Mouse (Mus musculus) kidney, postnatal 36 days (tissue): ENCODE measurements around the gene Nrip2.
A peak's percentile ranks its signal among the peaks of the same experiment; 100 is the strongest.

ENCODE experiments used
- DNase-seq, 2 experiments: peaks; one replicate each; pipeline ENCODE4 v3.0.0; 2021 to 2022; ENCODE audit warnings: mixed read lengths in 2 of 2

Gene Nrip2

DNA sequence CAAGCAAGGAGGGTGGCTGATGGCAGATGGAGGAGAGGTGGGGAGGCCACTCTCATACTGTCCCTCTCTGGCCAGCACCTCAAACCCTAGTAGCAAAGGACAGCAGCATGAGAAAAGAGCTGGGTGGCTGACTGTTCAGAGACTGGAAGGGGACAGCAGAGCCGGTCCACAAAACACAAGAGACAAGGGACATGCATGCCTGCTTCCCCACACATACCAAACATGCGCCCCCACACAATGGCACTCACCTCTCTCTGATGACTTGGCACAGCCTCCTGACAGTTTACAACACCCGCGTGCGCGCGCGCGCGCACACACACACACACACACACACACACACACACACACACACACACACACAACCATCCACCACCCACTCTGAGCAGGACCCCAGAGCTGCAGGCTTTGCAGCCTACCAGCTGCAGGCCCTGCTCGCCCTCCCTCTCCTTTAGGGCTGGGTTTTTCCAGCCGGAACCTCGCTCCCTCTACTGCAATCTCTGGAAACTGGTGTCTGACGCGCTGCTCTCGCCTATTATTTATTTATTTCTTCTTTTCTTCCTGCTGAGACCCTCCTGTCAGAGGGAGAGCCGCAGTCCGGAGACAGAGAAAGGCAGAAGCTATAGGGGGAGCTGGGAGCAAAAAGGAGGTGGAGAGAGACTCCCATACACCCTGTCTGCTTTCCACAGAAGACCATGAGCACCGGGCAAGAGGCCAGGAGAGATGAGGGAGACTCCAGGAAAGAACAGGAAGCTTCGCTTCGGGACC, 507 bp downstream of the Nrip2 start:
- peak; percentile 37 to 65 for DNase-seq

DNA sequence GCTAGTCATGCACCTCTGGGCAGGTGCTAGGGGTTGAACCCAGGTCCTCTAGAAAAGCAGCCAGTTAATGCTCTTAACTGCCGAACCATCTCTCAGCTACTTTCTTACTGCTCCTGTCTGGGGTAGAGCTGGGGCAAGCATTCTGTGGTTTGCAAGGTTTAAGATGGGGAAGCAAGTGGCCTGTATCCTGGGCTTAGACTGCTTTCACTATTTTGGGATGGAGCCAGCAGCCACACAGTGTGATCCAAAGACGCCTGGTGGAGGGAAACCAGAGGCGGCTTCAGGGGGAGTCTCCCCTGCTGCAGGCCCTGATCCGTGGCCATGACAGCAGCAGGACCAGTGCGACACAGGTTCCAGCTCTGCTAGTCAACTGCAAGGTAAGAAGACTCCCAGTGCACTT, 5.6 kb downstream of the Nrip2 start:
- DNase-seq: no peak

DNA sequence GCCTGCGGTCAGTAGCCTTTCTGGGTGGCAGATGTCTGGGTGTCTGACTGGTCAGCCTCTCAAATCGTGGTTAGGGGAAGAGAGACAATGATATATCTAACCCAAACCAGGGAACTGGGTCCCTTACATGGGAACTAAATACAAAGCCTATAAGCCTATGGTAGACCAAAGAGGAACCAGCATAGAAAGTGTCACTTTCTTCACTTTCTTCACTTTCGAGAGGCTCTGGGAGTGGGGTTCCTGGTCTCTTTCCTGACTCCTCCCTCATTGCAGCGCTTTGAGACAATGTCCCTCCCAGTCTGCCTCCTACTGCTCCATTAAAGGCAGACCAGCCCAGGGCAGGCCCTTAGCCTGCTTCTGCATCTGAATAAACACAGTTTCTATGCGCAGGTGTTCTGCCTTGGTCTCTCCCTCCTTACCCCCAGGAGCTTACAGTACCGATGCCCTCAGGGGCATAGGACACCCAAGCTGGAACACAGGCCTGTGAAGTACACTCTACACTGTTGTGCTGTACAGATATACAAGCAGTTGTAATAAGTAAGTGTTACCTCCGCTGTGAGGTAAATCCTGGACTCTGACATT, 9.5 kb downstream of the Nrip2 start:
- peak; percentile 34 to 35 for DNase-seq

DNA sequence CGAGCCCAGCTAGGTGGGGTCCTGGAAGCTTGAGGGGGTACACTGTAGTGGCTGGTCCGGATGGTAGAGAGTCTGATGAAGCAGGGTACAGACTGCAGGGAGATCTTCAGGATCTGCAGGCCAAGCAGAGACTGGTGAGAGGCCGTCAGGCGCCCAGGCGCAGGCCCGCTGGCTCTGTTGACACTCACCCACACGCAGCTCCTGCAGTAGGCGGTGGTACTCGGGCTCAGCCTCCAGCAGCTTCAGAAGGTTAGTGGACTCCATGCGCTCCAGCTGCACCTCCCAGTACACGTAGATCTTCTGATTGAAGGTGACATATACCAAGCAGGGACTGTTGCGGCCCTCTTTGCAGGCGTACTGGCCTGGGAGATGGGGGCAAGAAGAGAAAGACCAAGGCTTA, 11.2 kb downstream of the Nrip2 start:
- DNase-seq: no peak

DNA sequence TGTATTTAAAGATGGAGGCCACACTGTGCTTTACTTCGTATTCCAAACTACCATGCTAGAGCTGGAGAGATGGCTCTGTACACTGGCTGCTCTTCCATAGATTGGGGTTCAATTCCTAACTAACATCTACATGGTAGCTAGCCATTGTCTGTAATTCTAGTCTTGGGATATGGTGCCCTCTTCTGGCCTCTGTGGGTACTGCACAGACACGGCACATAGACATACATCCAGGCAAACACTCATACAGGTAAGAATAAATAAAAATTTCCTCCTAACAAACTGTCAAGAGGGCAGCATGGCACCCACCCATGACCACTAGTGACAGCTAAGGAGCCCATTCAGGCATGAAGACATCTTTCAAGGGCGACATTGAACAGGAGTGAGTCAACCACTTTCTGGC, 12.0 kb downstream of the Nrip2 start:
- DNase-seq: peak; percentile 63 to 91

DNA sequence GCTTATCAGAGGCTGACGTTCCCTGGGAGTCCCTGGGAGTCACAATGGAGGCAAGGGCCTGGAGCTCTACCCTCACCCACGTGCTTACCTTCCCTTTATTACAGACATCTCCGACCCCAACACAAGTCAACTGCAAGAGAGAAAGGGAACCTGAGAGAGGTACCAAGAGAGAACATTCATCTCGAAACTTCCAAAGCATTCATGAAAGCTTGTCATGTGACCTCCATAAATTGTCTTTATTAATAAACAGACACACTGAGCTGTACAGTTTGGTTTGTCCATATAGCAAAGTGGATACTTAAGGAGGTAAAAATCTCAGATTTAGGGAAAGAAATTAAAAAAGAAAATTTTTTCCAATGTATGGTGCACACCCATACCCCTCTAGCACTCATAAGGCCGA, 17.1 kb downstream of the Nrip2 start:
- DNase-seq: no peak

DNA sequence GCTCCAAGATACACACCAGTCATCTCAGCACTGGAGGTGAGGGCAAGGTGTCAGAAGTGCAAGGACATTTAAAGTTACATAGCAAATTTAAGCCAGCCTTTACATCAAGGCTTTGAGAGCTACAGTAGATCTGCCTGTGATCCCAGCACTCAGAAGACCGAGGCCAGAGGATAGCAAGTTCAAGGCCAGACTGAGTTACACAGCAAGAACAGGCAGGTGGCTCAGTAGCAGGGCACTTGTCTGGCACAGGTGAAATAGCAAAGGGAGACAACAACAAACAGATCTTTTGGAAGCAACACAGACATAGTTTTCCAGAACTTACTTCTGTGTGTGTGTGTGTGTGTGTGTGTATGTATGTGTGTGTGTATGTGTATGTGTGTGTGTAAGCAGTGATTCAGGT, 19.0 kb downstream of the Nrip2 start:
- no peak for DNase-seq

DNA sequence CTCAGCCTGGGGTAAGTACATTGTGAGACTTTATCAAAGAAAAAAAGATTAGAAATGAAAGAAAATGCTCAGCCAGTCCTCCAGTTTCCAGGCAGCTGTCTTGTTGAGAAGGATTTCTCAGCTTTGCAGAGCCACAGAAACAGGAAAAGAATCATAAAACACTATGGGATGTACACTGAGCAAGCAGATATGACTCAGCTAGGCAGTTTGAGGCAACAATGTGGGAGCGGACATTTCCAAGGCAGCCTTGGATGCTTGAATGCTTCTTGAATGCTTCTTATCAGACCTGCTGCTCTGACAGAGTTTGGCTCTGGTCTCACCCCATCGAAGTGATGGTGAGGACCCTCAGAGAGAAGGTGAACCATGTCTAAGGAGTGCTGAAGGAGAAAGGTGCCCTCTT, 21.9 kb downstream of the Nrip2 start:
- DNase-seq: no peak

DNA sequence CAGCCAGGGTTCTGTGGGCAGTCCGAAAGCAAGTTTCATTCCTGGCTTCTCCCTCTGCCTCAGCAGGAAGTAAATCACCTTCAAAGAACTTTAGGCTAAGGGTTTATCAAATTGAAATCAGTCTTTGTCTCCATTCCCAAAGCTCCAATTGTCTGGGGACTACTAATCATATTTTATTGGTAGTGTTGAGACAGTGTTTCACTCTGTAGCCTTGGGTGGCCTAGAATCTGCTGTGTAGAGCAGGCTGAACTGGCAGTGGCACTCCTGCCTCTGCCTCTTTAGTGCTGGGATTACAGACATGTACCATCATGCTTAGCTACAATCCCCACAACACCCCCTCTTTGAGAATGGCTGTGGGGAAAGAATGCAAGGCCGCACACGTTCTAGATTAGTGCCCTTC, 22.4 kb downstream of the Nrip2 start:
- no peak for DNase-seq

DNA sequence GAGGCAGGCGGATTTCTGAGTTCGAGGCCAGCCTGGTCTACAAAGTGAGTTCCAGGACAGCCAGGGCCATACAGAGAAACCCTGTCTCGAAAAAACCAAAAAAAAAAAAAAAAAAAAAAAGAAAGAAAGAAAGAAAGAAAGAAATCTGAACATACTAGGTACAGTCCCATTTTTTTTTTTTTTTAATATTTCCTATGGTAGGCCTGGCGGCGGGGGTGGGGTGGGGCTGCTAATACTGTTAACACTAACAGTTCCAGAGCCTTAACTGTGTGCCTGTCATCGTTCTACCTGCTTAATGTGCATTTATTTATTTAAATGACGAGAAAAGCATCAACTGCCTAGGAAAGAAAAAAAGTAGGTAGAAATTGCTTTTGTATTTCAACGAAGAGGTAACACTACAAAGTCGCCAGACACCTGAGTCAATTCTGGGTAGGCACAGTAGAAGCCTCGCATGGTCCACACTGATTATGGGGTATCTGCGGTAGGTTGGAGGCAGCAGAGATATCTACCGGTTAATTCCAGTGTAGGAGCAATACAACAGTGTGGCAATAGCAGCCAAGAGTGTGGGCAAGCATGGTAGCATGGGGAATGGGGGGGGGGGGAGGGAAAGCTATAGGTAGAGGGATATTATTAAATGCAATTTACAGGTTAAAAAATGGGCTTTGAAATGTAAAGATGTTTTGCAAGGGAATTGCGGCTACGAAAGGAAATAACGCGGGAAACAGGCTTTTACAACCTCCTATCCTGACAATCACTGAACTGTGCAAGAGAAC, 24.6 kb downstream of the Nrip2 start:
- DNase-seq: no peak

DNA sequence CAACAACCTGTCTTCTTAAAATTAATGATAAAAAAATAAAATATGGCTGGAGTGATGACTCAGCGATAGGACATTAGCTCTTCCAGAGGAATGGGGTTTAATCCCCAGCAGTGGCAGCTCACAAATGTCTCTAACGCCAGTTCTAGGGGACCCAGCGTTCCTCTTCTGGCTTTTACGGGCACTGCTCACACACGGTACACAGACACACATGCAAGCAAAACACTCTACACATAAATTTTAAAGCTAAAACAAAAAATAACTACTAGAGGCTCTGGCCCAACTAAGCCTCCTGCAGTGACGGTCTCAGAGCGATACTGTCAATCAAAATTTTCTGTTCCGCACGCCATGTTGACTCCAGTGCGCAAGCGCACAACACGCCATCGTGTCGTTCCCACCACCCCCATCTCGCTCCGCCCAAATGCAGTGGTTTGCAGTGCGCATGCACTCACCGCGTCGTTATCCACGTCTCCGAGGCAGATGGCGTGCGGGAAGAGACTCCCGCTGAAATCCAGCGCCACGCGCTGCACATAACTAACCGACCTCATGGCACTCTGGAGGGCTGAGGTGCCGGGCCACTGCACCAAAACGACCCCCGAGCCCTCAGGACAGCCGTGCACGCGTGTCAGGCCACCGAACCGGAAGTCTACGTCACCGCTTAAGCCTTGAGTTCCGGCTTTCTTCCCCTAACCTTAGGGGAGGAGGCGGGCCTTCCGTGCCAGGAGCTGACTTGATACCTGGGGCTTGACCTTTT, 25.3 kb downstream of the Nrip2 start, which contains the start of gene Itfg2:
Gene Itfg2 (minus strand): TSS at position 663 of the 751 bp plus-strand sequence.
- DNase-seq: peak; percentile 96 to 97

DNA sequence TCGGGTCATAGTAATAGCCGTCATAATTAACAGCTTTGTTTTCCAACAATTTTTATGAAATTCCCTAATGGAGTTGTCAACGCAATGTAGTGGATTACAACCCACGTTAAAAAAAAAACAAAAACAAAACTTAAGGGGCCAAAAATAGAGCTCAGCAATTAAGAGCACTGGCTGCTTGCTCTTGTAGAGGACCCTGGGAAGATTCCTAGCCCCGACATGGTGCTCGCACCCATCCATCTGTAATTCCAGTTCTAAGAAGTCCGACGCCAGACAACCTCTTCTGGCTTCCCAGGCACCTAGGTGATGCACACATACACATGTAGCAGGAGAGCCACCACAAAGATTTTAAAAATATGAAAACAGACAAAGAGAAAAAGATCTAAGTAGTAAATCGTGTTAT, 25.9 kb downstream of the Nrip2 start:
- DNase-seq: no peak

DNA sequence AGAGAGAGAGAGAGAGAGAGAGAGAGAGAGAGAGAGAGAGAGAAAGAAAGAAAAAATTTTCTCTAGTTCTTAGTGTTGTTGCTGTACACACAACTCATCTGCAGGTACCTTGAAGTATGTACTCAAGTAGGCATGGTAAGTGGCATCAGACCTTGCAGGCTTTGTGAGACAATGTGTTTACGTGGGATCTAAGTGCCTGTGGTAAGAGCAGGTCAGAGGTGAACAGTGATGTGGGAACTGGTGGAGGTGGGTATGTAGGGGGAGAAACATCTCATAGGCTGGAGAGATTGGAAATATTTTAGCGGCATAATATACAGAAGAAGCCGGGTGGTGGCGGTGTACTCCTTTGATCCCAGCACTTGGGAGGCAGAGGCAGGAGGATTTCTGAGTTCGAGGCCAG, 28.5 kb downstream of the Nrip2 start:
- DNase-seq: no peak

DNA sequence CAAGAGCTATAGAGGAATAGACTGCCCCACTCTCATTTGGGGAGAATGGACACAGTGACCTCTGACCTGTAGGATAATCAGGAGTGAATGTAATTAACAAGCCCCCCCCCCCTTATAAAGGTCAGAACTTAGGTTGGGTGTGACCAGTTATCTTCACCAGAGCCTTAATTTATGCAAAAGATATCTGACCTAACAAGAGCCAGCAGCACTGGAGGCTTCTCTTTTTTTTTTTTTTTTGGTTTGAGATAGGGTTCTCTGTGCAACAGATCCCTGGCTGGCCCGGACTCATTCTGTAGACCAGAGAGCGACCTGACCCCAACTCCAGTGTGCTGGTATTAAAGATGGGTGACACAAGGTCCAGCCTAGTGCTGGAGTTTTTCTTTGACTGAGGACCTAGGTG, 30.2 kb downstream of the Nrip2 start:
- no peak for DNase-seq

DNA sequence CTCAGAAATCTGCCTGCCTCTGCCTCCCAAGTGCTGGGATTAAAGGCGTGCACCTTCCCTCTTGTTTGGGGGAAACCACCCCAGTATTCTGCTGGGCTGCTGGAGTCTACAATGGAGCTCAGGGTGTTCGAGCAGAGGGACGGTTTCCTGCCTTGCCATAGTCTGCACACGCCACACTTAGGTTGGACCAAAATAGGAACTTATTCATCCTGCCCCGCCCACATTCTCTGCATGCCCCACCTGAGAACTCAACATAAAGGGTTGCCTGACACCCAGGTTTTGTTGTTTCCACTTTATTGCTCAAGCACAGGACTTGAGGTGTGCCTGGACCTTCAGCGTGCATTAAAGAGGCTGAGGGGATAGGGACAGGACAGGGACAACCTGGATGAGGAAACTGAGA, 30.7 kb downstream of the Nrip2 start:
- no peak for DNase-seq

DNA sequence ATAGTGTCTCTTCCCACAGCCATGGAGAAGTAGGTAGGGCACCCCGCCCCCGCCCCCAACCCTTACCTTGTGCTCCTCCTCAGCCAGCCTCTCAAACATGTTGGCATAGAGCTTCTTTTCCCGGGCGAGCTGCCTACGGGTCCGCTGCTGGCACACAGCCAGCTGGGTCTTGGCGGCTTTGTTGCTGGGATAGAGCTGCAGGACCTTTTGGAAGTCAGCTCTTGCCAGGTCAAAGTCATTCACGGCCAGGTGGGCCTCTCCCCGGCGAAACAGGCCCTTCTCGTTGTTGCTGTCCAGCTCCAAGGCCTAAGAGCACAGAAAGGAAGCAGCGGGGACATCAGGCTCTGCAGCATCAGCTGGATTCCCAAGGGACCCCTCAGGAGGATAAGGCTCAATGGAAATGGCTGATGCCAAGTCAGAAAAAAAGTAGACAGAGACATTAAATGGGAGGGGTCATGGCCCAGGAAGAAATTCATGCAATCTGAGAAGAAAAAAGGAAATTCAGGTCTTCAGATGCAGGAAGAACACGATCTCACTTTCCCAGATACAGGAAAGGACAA, 33.3 kb downstream of the Nrip2 start:
- DNase-seq: peak in 1 of 2 experiments; percentile 39

DNA sequence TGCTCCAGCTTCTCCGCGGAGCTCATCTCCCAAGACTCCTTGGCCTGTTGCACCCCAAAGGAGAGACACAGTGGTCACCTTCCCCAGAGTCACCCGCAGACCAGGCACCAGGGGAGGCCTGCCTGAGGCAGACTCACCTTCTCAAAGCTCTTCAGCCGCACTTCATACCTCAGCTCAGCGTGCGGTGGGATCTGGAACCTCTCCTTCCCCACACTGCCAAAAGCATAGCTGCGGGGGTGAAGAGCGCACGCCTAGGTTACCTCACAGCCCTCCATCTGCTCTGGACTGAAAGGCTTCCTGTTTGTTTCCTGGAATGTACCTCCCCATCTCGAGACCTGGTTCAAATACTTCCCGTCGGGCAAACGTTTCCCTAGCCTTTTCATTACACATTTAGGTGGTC, 34.5 kb downstream of the Nrip2 start:
- DNase-seq: no peak

DNA sequence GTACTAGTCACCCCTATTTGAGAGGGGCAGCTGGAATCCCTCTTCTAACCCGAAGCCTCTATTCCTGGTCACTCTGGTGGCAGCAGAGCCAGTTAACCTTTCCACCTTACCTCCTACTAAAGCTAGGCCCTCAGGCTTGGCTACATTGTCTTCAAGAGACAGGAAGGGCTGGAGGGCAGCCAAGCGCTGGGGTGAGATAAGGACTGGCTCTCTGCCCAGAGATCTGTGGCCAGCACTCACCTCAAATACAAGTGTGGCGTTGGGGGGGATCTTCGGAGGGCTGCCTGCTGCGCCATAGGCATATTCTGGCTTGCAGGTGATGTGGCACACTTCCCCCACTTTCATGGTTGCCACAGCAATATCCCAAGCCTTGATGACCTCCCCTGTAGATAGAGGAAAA, 36.4 kb downstream of the Nrip2 start:
- DNase-seq: peak; percentile 91 to 93

DNA sequence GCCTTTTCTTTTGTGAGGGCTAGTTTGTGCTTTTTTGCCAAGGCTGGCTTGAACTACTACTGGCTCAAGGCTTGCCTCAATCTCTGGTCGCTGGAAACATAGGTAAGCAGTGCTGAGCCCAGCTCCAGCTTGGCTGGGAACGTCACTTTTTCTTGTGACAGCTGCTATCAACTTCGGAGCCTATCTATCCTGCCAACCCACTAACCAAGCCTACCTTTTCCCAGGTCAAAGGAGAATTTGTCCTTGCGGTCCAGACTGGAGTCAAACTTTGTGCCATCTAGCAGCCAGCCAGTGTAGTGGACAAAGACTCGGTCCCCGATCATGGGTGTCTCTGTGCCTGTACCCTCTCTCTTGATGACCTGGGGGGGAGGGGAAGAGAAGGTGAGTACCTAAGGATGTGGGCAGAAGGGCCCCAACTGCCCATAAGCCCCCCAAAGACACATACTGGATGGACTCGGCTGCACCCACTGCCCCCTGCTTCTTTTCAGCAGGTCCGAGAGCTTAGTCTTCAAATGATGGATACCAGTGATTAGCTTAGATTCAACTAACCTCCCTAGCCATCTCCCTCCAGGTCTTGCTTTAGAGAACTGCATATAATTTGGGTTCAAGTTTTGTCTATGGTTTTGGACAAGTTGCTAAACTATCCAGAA, 37.4 kb downstream of the Nrip2 start:
- no peak for DNase-seq

DNA sequence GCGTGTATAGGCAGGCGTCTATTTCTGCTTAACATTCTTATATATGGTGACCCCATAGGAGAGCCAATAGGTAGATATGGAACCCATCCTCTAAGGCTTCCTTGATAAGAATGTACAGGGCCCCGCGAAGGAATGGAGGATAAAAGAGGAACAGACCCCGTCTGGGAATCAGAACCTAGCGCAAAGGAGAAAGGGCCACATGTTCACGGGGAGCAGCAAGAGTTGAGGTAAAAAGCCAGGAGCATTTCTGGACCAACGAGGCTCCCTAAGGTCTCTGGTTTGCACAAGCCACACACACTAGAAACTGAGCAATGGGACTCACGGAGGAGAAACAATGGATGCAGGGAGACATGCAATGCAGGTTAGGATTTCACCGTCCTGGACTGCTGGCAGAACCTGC, 38.2 kb downstream of the Nrip2 start:
- no peak for DNase-seq

DNA sequence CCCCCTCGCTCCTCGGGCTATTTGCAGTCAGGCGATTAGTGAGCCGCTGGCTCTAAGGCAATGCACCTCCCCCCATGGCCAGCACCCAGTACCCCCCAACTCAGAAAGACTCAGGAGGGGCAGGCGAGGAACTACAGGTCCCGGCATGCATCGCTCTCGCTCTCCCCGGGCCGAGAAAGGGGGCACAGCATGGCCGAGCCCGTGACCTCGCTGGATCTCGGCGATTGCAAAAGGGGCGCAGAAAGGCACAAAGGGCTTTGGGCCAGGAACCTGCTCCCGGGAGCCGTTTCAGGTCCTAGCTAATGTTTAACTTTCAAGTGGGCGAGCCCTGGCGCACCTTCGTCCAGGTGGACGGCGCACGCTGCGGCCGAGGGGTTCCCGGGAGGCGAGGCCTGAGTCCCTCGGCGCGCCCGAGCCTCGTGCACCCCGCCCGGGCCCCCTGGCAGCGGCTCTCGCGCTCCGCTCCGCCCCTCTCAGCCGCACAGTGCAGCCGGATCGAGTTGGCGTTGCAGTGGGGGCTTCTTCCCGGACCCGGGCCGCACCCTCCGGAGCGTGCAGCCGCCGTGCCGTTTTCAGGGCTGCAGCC, 38.7 kb downstream of the Nrip2 start:
- peak; percentile 86 to 90 for DNase-seq

DNA sequence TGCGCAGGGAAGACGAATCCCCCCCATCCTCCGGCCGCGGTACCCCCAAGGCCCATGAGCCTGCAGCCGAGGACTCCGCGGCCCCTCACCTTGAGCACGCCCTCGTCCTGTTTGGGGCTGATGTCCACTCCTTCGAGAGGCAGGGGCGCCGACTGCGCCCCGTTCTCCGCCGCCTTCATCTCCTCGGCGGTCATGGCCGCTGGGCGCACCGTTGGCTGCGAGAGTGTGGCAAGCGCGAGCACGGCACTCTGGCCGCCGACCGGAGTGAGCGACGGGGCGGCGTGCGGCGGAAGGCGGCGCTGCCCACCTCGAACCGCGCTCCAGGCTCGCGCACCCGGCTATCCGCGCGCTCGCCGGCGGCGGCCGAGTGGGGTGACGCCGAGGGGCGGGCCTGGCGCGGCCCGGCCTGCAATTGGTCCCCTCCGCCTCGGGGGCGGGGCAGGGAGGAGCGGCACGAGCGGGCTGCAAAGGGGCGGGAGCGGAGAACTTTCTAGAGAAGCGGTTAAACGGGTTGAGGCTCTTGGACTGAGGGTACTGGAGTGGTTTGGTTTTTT, 39.3 kb downstream of the Nrip2 start, which contains the start of gene Fkbp4:
Gene Fkbp4 (minus strand): TSS at position 361 of the 554 bp plus-strand sequence.
- peak; percentile 94 to 97 for DNase-seq
